Mouse (Mus musculus): ENCODE measurements around the gene Tnnt2. TPM values are rescaled to one million over a fixed set of nuclear protein-coding genes. Genes with fewer than 3 reads are reported as not detected.
A peak's percentile ranks its signal among the peaks of the same experiment; 100 is the strongest.

Gene Tnnt2
- polyA plus RNA-seq, 1 experiment from 2014 or later, result 1.1 TPM

GRCm38 (mm10) chr1:135852044-135852756 is 16.0 kb downstream of the Tnnt2 start:
- H3K27me3 ChIP-seq, result no peaks in the 10 kb centered on the region
- in situ Hi-C loops (cut with MboI; ENCODE audit: low pct_unique_long_range_greater_than_20kb), result no loop called here
- TF ChIP-seq CTCF (IDR thresholded peaks at IDR 0.05), result no peak
- ATAC-seq, result no peak
- ChIA-PET CTCF (interaction anchor here (0.9 to 4.7 kb wide), 8 partner anchors 9 to 95 kb away, joined by 3 to 46 read pairs (median 4); no protein-coding TSS in a partner anchor), POLR2A (interaction anchor here (1.2 kb wide), 1 partner anchor 10 kb away, joined by 3 read pairs; no protein-coding TSS in a partner anchor)
- DNase-seq (ENCODE audit: low read depth, low spot score), result no peak

- DNase-seq (ENCODE audit: low read depth, low spot score) (no peak), ATAC-seq (no peak)
- in situ Hi-C loops (cut with MboI; ENCODE audit: low pct_unique_long_range_greater_than_20kb), result no loop called here
- CTCF ChIA-PET, result interaction anchor here (1.0 to 4.7 kb wide), 2 partner anchors 8 to 92 kb away, joined by 3 to 46 read pairs; no protein-coding TSS in a partner anchor
- POLR2A ChIA-PET, result no interaction called here
- TF ChIP-seq CTCF (IDR thresholded peaks at IDR 0.05), result no peak
- H3K27me3 ChIP-seq, result no peaks in the 10 kb centered on the region
Observed at GRCm38 (mm10) chr1:135853200-135853599, 17.0 kb downstream of the Tnnt2 start.

GRCm38 (mm10) chr1:135854591-135855343 is 18.6 kb downstream of the Tnnt2 start:
- DNase-seq (ENCODE audit: low read depth, low spot score), result no peak
- ChIA-PET POLR2A (no interaction called here), CTCF (interaction anchor here (2.5 kb wide), 1 partner anchor 90 kb away, joined by 8 read pairs; no protein-coding TSS in a partner anchor)
- no peaks in the 10 kb centered on the region for H3K27me3 ChIP-seq
- in situ Hi-C loops (cut with MboI; ENCODE audit: low pct_unique_long_range_greater_than_20kb), result no loop called here
- ATAC-seq, result no peak
- no peak for TF ChIP-seq CTCF (IDR thresholded peaks at IDR 0.05)

GRCm38 (mm10) chr1:135855344-135855687 is 19.2 kb downstream of the Tnnt2 start:
- POLR2A ChIA-PET, result no interaction called here

GRCm38 (mm10) chr1:135856070-135856469 is 19.9 kb downstream of the Tnnt2 start:
- no peak for TF ChIP-seq CTCF (IDR thresholded peaks at IDR 0.05)
- H3K27me3 ChIP-seq, result no peaks in the 10 kb centered on the region
- DNase-seq (ENCODE audit: low read depth, low spot score) (no peak), ATAC-seq (no peak)
- ChIA-PET CTCF (interaction anchor here (0.6 to 2.5 kb wide), 3 partner anchors 27 to 89 kb away, joined by 3 to 8 read pairs (median 4); no protein-coding TSS in a partner anchor), POLR2A (no interaction called here)
- in situ Hi-C loops (cut with MboI; ENCODE audit: low pct_unique_long_range_greater_than_20kb), result no loop called here

More at GRCm38 (mm10) chr1:135855344-135855687, 19.2 kb downstream of the Tnnt2 start:
- no peak for TF ChIP-seq CTCF (IDR thresholded peaks at IDR 0.05)
- DNase-seq (ENCODE audit: low read depth, low spot score) (no peak), ATAC-seq (no peak)
- in situ Hi-C loops (cut with MboI; ENCODE audit: low pct_unique_long_range_greater_than_20kb), result no loop called here
- no peaks in the 10 kb centered on the region for H3K27me3 ChIP-seq
- CTCF ChIA-PET, result interaction anchor here (0.6 to 2.5 kb wide), 2 partner anchors 27 to 90 kb away, joined by 3 to 8 read pairs; no protein-coding TSS in a partner anchor

- in situ Hi-C loops (cut with MboI; ENCODE audit: low pct_unique_long_range_greater_than_20kb), result no loop called here
- no peak for DNase-seq (ENCODE audit: low read depth, low spot score)
- no peaks in the 10 kb centered on the region for H3K27me3 ChIP-seq
- POLR2A ChIA-PET, result no interaction called here
- CTCF ChIA-PET, result interaction anchor here (1.3 to 5.7 kb wide), 4 partner anchors 10 to 88 kb away, joined by 3 to 28 read pairs (median 6); no protein-coding TSS in a partner anchor
- no peak for TF ChIP-seq CTCF (IDR thresholded peaks at IDR 0.05)
- ATAC-seq, result no peak
Observed at GRCm38 (mm10) chr1:135857137-135857775, 21.1 kb downstream of the Tnnt2 start.

- ATAC-seq, result no peak
- no peak for DNase-seq (ENCODE audit: low read depth, low spot score)
- in situ Hi-C loops (cut with MboI; ENCODE audit: low pct_unique_long_range_greater_than_20kb), result no loop called here
- ChIA-PET CTCF (interaction anchor here (1.0 to 5.7 kb wide), 2 partner anchors 11 to 48 kb away, joined by 3 to 28 read pairs; no protein-coding TSS in a partner anchor), POLR2A (interaction anchor here (0.6 to 0.7 kb wide), 2 partner anchors 26 to 87 kb away, joined by 3 to 6 read pairs; no protein-coding TSS in a partner anchor)
- no peak for TF ChIP-seq CTCF (IDR thresholded peaks at IDR 0.05)
- no peaks in the 10 kb centered on the region for H3K27me3 ChIP-seq
Observed at GRCm38 (mm10) chr1:135858533-135858932, 22.4 kb downstream of the Tnnt2 start.

- no peak for DNase-seq (ENCODE audit: low read depth, low spot score)
- POLR2A ChIA-PET, result interaction anchor here (0.7 to 1.8 kb wide), 2 partner anchors 36 to 160 kb away, joined by 3 to 4 read pairs; no protein-coding TSS in a partner anchor
Observed at GRCm38 (mm10) chr1:135861091-135861490, 24.9 kb downstream of the Tnnt2 start.

GRCm38 (mm10) chr1:135861980-135862552 is 25.9 kb downstream of the Tnnt2 start:
- DNase-seq (ENCODE audit: low read depth, low spot score), result peak; percentile 96
- POLR2A ChIA-PET, result interaction anchor here (0.7 to 1.8 kb wide), 4 partner anchors 10 to 83 kb away, joined by 3 read pairs; no protein-coding TSS in a partner anchor

More at GRCm38 (mm10) chr1:135861091-135861490, 24.9 kb downstream of the Tnnt2 start:
- no peak for TF ChIP-seq CTCF (IDR thresholded peaks at IDR 0.05)
- ATAC-seq, result no peak
- CTCF ChIA-PET, result interaction anchor here (0.8 to 5.7 kb wide), 10 partner anchors 8 to 97 kb away, joined by 3 to 40 read pairs (median 4); no protein-coding TSS in a partner anchor
- no peaks in the 10 kb centered on the region for H3K27me3 ChIP-seq
- in situ Hi-C loops (cut with MboI; ENCODE audit: low pct_unique_long_range_greater_than_20kb), result no loop called here

More at GRCm38 (mm10) chr1:135861980-135862552, 25.9 kb downstream of the Tnnt2 start:
- ATAC-seq, result peak; percentile 93
- in situ Hi-C loops (cut with MboI; ENCODE audit: low pct_unique_long_range_greater_than_20kb), result no loop called here
- CTCF ChIA-PET, result interaction anchor here (0.8 to 5.7 kb wide), 11 partner anchors 9 to 96 kb away, joined by 3 to 40 read pairs (median 4); no protein-coding TSS in a partner anchor
- no peak for TF ChIP-seq CTCF (IDR thresholded peaks at IDR 0.05)
- no peaks in the 10 kb centered on the region for H3K27me3 ChIP-seq
